Mouse (Mus musculus) erythroblast, embryonic 14.5 days (primary cell): Measurements from ENCODE around the gene Cd3eap.

Experiments
- GATA1 ChIP-seq: IDR thresholded peaks from 2 replicates; pipeline ENCODE4 v1.6.1; 2012; ENCODE audit warnings: low read length, inconsistent platforms, mixed read lengths
- TAL1 ChIP-seq: IDR thresholded peaks from 3 replicates; pipeline ENCODE4 v1.6.1; 2012; ENCODE audit warnings: low read length, inconsistent platforms, mixed read lengths

DNA sequence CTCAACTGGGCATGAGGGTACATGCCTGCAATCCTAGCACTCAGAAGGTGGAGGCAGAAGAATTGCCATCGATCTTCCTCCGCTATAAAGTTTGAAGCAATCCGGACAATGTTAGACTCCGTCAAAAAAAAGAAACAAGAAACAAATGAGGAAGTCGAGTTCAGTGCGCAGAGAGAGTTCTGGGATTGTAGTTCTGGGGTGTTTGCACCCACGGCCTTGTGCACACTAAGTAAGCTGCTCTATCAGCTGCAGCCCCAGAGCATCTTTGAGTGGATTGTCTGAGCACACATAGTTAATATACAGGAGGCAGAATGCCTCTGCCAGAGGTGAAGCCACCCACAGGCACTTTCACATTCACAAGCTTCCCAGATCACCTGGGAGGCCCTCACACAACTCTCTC, 40.6 kb downstream of the Cd3eap start:
- TF ChIP-seq GATA1 (no peak), TAL1 (no peak)
